Mouse (Mus musculus) forebrain, embryonic 12.5 days (tissue): ENCODE data around the gene Pnpla3. TPM values are rescaled to one million over a fixed set of nuclear protein-coding genes. Genes with fewer than 3 reads are reported as not detected.

Experiments used
- ATAC-seq: fragments of 200-750 bp; cut with Nextera tagmentation; 2 replicates; pipeline ENCODE4 v1.8.0; 2017; ENCODE audit warnings: moderate TSS enrichment; ENCODE audit not compliant: low FRiP score
- H3K27ac ChIP-seq: fragments of 300-500 bp; sonication (generic); 2 replicates; pipeline ENCODE4 v1.5.1; 2016; ENCODE audit warnings: mild to moderate bottlenecking
- H3K27me3 ChIP-seq: fragments of 300-500 bp; sonication (generic); 2 replicates; pipeline ENCODE4 v1.6.1; 2016; ENCODE audit warnings: mild to moderate bottlenecking
- H3K36me3 ChIP-seq: fragments of 300-500 bp; sonication (generic); replicated peaks from 2 replicates; pipeline ENCODE4 v1.6.1; 2016; ENCODE audit warnings: mild to moderate bottlenecking
- H3K4me1 ChIP-seq: fragments of 300-500 bp; sonication (generic); 2 replicates; pipeline ENCODE4 v1.6.1; 2016
- H3K4me2 ChIP-seq: fragments of 300-500 bp; sonication (generic); 2 replicates; pipeline ENCODE4 v1.6.1; 2016; ENCODE audit warnings: mild to moderate bottlenecking, moderate library complexity
- H3K4me3 ChIP-seq: fragments of 300-500 bp; sonication (generic); replicated peaks from 2 replicates; pipeline ENCODE4 v1.5.1; 2016; ENCODE audit warnings: mild to moderate bottlenecking
- H3K9ac ChIP-seq: fragments of 300-500 bp; sonication (generic); 2 replicates; pipeline ENCODE4 v1.6.1; 2016; ENCODE audit warnings: mild to moderate bottlenecking
- H3K9me3 ChIP-seq: fragments of 300-500 bp; sonication (generic); 2 replicates; pipeline ENCODE4 v1.6.1; 2016
- WGBS: fragments of 180-500 bp; shearing (Covaris S2); methylation state at CpG from one replicate; pipeline ENCODE4 v1.1.7; 2016; 5-methylcytosine and 5-hydroxymethylcytosine counted together
- polyA plus RNA-seq: library from polyadenylated mRNA; unstranded; fragments of >200 nt; fragmentation: Nextera tagmentation; extraction: Ambion mirVana; gene quantifications from 2 replicates; pipeline ENCODE4 v1.2.1, GENCODE M21; 2016

The Pnpla3 gene
- 2.1 and 3.0 TPM in 2 replicates for polyA plus RNA-seq

GRCm38 (mm10) chr15:84167600-84167999, at the start of gene Pnpla3:
Gene Pnpla3, plus strand, starts transcription at chr15:84167837.
- H3K27ac ChIP-seq = peak within 1 kb of the TSS; percentile 59
- H3K4me3 ChIP-seq = peak within 1 kb of the TSS; percentile 56
- H3K36me3 ChIP-seq = no peaks in the 10 kb centered on the region
- H3K9me3 ChIP-seq = no peaks in the 10 kb centered on the region
- H3K27me3 ChIP-seq = peaks cover 21% of the 10 kb centered on the region
- peaks cover 24% of the 10 kb centered on the region for H3K4me1 ChIP-seq
- WGBS = under 1% methylated on average over 28 of the region's 28 CpGs
- peak within 1 kb of the TSS; percentile 62 for H3K9ac ChIP-seq
- peak within 1 kb of the TSS; percentile 99 for H3K4me2 ChIP-seq
- peak; percentile 98 for ATAC-seq

- no peaks in the 10 kb centered on the region for H3K9me3 ChIP-seq
- H3K9ac ChIP-seq = no peak overlapping the region
- WGBS = 21% methylated on average over 6 of the region's 6 CpGs
- no peaks in the 10 kb centered on the region for H3K4me1 ChIP-seq
- H3K4me3 ChIP-seq = no peak overlapping the region
- H3K4me2 ChIP-seq = no peak overlapping the region
- no peak for ATAC-seq
- no peaks in the 10 kb centered on the region for H3K36me3 ChIP-seq
- no peak overlapping the region for H3K27ac ChIP-seq
- H3K27me3 ChIP-seq = no peaks in the 10 kb centered on the region
These were observed 47.0 kb upstream of the Pnpla3 start for GRCm38 (mm10) chr15:84120612-84121011.

- H3K4me3 ChIP-seq = no peak overlapping the region
- WGBS = 78% methylated on average over 7 of the region's 7 CpGs
- no peak overlapping the region for H3K9ac ChIP-seq
- no peaks in the 10 kb centered on the region for H3K36me3 ChIP-seq
- no peaks in the 10 kb centered on the region for H3K9me3 ChIP-seq
- no peaks in the 10 kb centered on the region for H3K27me3 ChIP-seq
- H3K4me2 ChIP-seq = no peak overlapping the region
- ATAC-seq = no peak
- no peak overlapping the region for H3K27ac ChIP-seq
- H3K4me1 ChIP-seq = no peaks in the 10 kb centered on the region
These were observed 46.6 kb upstream of the Pnpla3 start for GRCm38 (mm10) chr15:84121036-84121435.

DNA sequence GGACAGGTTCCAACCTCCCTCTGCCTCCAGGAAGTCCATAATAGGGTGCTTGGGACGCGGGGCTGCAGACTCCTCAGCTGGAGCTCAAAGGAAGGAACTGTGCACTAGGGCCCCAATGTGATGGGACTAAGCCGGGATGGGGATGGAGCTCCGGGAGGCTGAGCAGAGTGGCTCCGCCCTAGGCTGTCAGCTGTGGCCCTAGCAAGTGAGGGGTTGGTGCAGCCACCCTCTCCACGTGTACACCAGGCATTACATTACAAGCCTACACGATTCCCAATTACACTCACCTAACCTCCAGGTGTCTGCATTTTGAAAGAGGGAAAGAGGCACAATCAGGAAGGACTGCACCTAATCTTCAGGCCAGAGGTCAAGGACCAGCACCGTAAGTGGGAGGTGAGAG, 44.6 kb upstream of the Pnpla3 start, which contains the start of gene Pnpla5:
Gene Pnpla5, minus strand, starts transcription at position 101 of the 400 bp plus-strand sequence.
- ATAC-seq = no peak
- Histone ChIP-seq H3K27me3 (no peaks in the 10 kb centered on the region), H3K4me3 (no peak within 1 kb of the TSS), H3K4me2 (no peak within 1 kb of the TSS), H3K36me3 (no peaks in the 10 kb centered on the region), H3K9me3 (no peaks in the 10 kb centered on the region), H3K9ac (no peak within 1 kb of the TSS), H3K27ac (no peak within 1 kb of the TSS), H3K4me1 (no peaks in the 10 kb centered on the region)
- 67% methylated on average over 8 of the region's 8 CpGs for WGBS

GRCm38 (mm10) chr15:84124086-84124485, 43.6 kb upstream of the Pnpla3 start:
- no peak overlapping the region for H3K4me2 ChIP-seq
- no peak for ATAC-seq
- H3K9me3 ChIP-seq = no peaks in the 10 kb centered on the region
- no peaks in the 10 kb centered on the region for H3K4me1 ChIP-seq
- H3K4me3 ChIP-seq = no peak overlapping the region
- H3K9ac ChIP-seq = no peak overlapping the region
- no peaks in the 10 kb centered on the region for H3K27me3 ChIP-seq
- H3K36me3 ChIP-seq = no peaks in the 10 kb centered on the region
- WGBS = 59% methylated on average over 7 of the region's 7 CpGs
- no peak overlapping the region for H3K27ac ChIP-seq

DNA sequence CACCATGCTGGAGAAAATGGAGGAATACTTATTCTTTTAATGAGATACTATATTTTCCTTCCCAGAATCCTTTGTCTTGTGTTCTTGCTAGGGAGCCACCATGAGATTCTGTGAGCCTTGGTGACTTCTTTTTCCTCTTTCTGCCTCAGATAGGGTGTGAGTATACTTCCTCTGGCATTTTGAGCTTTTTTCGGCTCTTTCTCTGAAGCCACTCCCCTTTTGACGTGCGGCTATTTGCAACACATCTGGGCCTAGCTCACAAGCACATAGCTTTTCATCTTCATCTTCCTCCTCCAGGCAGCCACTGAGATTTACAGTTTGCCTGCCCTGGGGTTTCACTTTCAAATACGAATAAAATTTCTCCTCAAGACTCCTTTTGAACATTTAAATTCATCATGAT, 41.2 kb upstream of the Pnpla3 start:
- H3K4me3 ChIP-seq = no peak overlapping the region
- H3K9me3 ChIP-seq = no peaks in the 10 kb centered on the region
- H3K36me3 ChIP-seq = no peaks in the 10 kb centered on the region
- H3K27me3 ChIP-seq = peaks cover 2% of the 10 kb centered on the region; the same call in 1 of the 2 replicates
- 81% methylated on average over 4 of the region's 4 CpGs for WGBS
- H3K9ac ChIP-seq = no peak overlapping the region
- no peak overlapping the region for H3K4me2 ChIP-seq
- no peak overlapping the region for H3K27ac ChIP-seq
- no peak for ATAC-seq
- no peaks in the 10 kb centered on the region for H3K4me1 ChIP-seq

- no peaks in the 10 kb centered on the region for H3K9me3 ChIP-seq
- ATAC-seq = no peak
- peaks cover 2% of the 10 kb centered on the region; the same call in 1 of the 2 replicates for H3K27me3 ChIP-seq
- H3K36me3 ChIP-seq = no peaks in the 10 kb centered on the region
- H3K4me2 ChIP-seq = no peak overlapping the region
- H3K27ac ChIP-seq = no peak overlapping the region
- H3K4me1 ChIP-seq = no peaks in the 10 kb centered on the region
- no peak overlapping the region for H3K9ac ChIP-seq
- no peak overlapping the region for H3K4me3 ChIP-seq
- WGBS = 34% methylated on average over 5 of the region's 5 CpGs
These were observed 40.8 kb upstream of the Pnpla3 start for GRCm38 (mm10) chr15:84126871-84127270.

GRCm38 (mm10) chr15:84131096-84131786, 36.4 kb upstream of the Pnpla3 start:
- 75% methylated on average over 16 of the region's 16 CpGs for WGBS
- Histone ChIP-seq H3K9ac (no peak overlapping the region), H3K27me3 (peaks cover 2% of the 10 kb centered on the region; the same call in 1 of the 2 replicates), H3K27ac (no peak overlapping the region), H3K4me1 (0 out of 2 replicates have a peak, but pooled peaks cover 2% of the 10 kb centered on the region), H3K9me3 (no peaks in the 10 kb centered on the region), H3K36me3 (no peaks in the 10 kb centered on the region), H3K4me3 (no peak overlapping the region), H3K4me2 (no peak overlapping the region)
- no peak for ATAC-seq

DNA sequence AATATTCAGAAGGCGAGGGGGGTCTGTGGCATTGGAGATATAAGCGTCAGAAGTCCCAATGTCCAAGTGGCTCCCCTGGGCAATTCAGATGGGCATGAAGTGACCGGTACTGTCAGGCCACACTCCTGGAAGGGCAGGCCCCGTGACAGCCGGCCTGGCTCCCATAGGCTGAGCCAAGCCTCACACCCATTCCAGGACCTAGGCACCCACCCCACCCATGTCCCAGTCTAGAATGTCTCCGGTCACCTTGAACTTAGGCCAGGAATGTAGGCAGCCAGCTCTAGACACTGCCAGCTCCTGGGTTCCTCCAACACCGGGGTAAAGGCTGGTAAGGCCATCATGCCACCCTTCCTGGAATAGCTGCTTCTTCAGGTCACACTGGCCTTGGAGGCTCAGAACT, 35.7 kb upstream of the Pnpla3 start:
- peaks cover 9% of the 10 kb centered on the region; the same call in 1 of the 2 replicates for H3K4me1 ChIP-seq
- H3K9me3 ChIP-seq = no peaks in the 10 kb centered on the region
- 92% methylated on average over 7 of the region's 7 CpGs for WGBS
- H3K36me3 ChIP-seq = no peaks in the 10 kb centered on the region
- ATAC-seq = no peak
- no peak overlapping the region for H3K9ac ChIP-seq
- no peak overlapping the region for H3K27ac ChIP-seq
- peaks cover 2% of the 10 kb centered on the region; the same call in 1 of the 2 replicates for H3K27me3 ChIP-seq
- H3K4me2 ChIP-seq = no peak overlapping the region
- no peak overlapping the region for H3K4me3 ChIP-seq

- H3K36me3 ChIP-seq = no peaks in the 10 kb centered on the region
- H3K9me3 ChIP-seq = no peaks in the 10 kb centered on the region
- H3K27ac ChIP-seq = no peak overlapping the region
- peaks cover 12% of the 10 kb centered on the region; the same call in 1 of the 2 replicates for H3K4me1 ChIP-seq
- 77% methylated on average over 4 of the region's 4 CpGs for WGBS
- no peak overlapping the region for H3K4me3 ChIP-seq
- peaks cover 2% of the 10 kb centered on the region; the same call in 1 of the 2 replicates for H3K27me3 ChIP-seq
- H3K9ac ChIP-seq = no peak overlapping the region
- H3K4me2 ChIP-seq = no peak overlapping the region
- no peak for ATAC-seq
These were observed 34.2 kb upstream of the Pnpla3 start for GRCm38 (mm10) chr15:84133440-84133839.

- WGBS = 85% methylated on average over 5 of the region's 5 CpGs
- no peaks in the 10 kb centered on the region for H3K36me3 ChIP-seq
These were observed 32.2 kb upstream of the Pnpla3 start for GRCm38 (mm10) chr15:84135472-84135871.

GRCm38 (mm10) chr15:84136473-84137415, 30.9 kb upstream of the Pnpla3 start:
- Histone ChIP-seq H3K27me3 (no peaks in the 10 kb centered on the region), H3K9me3 (no peaks in the 10 kb centered on the region), H3K27ac (no peak overlapping the region), H3K36me3 (no peaks in the 10 kb centered on the region), H3K9ac (no peak overlapping the region), H3K4me3 (no peak overlapping the region), H3K4me1 (peaks cover 26% of the 10 kb centered on the region), H3K4me2 (no peak overlapping the region)
- ATAC-seq = no peak
- WGBS = 16% methylated on average over 12 of the region's 12 CpGs

More at GRCm38 (mm10) chr15:84135472-84135871, 32.2 kb upstream of the Pnpla3 start:
- no peak for ATAC-seq
- no peak overlapping the region for H3K4me2 ChIP-seq
- H3K9me3 ChIP-seq = no peaks in the 10 kb centered on the region
- H3K4me1 ChIP-seq = peaks cover 16% of the 10 kb centered on the region; the same call in 1 of the 2 replicates
- H3K27me3 ChIP-seq = 0 out of 2 replicates have a peak, but pooled peaks cover 2% of the 10 kb centered on the region
- H3K9ac ChIP-seq = no peak overlapping the region
- no peak overlapping the region for H3K4me3 ChIP-seq
- no peak overlapping the region for H3K27ac ChIP-seq
